8 mouse cellular contexts compared by ENCODE assay signal in the genomic region with DNA sequence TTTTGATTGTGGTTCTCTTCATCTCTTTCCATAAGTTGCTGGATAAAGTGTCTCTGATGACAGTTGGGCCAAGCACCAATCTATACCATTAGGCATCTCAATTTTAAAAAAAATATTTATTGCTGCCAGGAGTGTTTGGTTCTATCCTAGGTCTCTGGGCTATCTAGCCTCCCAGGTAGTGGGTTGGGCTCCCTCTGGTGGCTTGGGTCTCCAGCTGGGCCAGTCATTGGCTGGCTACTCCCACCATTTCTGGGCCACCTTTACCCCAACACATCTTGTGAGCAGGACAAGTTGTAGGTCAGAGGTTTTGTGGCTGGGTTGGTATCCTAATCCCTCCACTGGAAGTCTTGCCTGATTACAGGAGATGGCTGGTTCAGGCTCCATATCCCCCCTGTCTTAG. TPM values are rescaled to one million over a fixed set of nuclear protein-coding genes. Genes with fewer than 3 reads are reported as not detected.
DNase-seq lines count a peak whose midpoint lies in the region; TF ChIP-seq lines count a peak whose summit lies in the region.

No protein-coding gene starts in this region.

- peak overlapping the region; percentile 76 for H3K4me3 ChIP-seq in liver, adult 2 months (ENCODE audit: insufficient read depth, low read depth, low read length)

- no peak for TF ChIP-seq POLR2A in liver, adult 2 months (IDR thresholded peaks at IDR 0.05; ENCODE audit: extremely low read depth, insufficient read depth, low read length)

- H3K36me3 ChIP-seq in liver, adult 2 months (ENCODE audit: control insufficient read depth, insufficient read depth, low read length), result peaks cover 2% of the 10 kb centered on the region; the same call in 1 of the 2 replicates

- H3K27ac ChIP-seq in liver, adult 2 months (replicated peaks; ENCODE audit: insufficient read depth, low read depth, low read length), result peak overlapping the region; percentile 98; the same call in 1 of the 2 replicates

- H3K9ac ChIP-seq in liver, adult 2 months (ENCODE audit: low read depth, low read length), result no peak overlapping the region; the same call in 1 of the 2 replicates

- H3K27me3 ChIP-seq in liver, adult 2 months (ENCODE audit: control insufficient read depth, insufficient read depth, low read length), result no peaks in the 10 kb centered on the region

- H3K79me2 ChIP-seq in liver, adult 2 months (ENCODE audit: control insufficient read depth, insufficient read depth, low read length), result peaks cover 14% of the 10 kb centered on the region; the same call in 1 of the 2 replicates

- peak; percentile 40 for DNase-seq in adrenal gland, postnatal 14 days
- DNase-seq in adrenal gland, postnatal 4 days (ENCODE audit: low spot score in 2 of 2), result no peak
- DNase-seq in spleen, postnatal 36 days (ENCODE audit: low spot score in 2 of 2), result peak; percentile 32 to 36
- no peak for DNase-seq in spleen, postnatal 4 days (ENCODE audit: low spot score in 2 of 2)
- DNase-seq in liver, adult 2 months (ENCODE audit: extremely low read depth, low read depth, low spot score), result peak; percentile 37
- peak; percentile 66 for DNase-seq in thymus, postnatal 14 days
- no peak for DNase-seq in cerebellum, postnatal 36 days
- DNase-seq in embryo, embryonic 11 days, result no peak

- peak; percentile 72 for TF ChIP-seq CTCF in liver, adult 2 months (IDR thresholded peaks at IDR 0.05; ENCODE audit: low read depth, low read length)

- peaks cover 10% of the 10 kb centered on the region for H3K4me1 ChIP-seq in liver, adult 2 months (ENCODE audit: control insufficient read depth, insufficient read depth, low read length)

RNA-seq across cellular contexts. Expression of gene Isoc2a, which starts 1.2 kb away (rescaled TPM):
- total RNA-seq in adrenal gland, postnatal 14 days (2021), result 55.7 and 67.9 TPM in 2 replicates
- 10 to 100 TPM; 22.6 to 22.8 TPM for total RNA-seq in adrenal gland, postnatal 4 days (2021)
- total RNA-seq in liver, adult 2 months (2014; rRNA removed), result 54.3 and 63.5 TPM in 2 replicates
- polyA plus RNA-seq in liver, adult 2 months (2012; rRNA removed), result 103 and 110 TPM in 2 replicates

RNA-seq across cellular contexts. Expression of gene Isoc2b, which starts 8.1 kb away (rescaled TPM):
- 8.6 and 12.5 TPM in 2 replicates for total RNA-seq in adrenal gland, postnatal 14 days (2021)
- 10 to 100 TPM; 11.6 to 16.4 TPM for total RNA-seq in adrenal gland, postnatal 4 days (2021)
- 23.6 and 40.2 TPM in 2 replicates for total RNA-seq in liver, adult 2 months (2014; rRNA removed)
- 24.0 and 34.6 TPM in 2 replicates for polyA plus RNA-seq in liver, adult 2 months (2012; rRNA removed)

RNA-seq across cellular contexts. Expression of gene Gm36210, which starts 28.1 kb away (rescaled TPM):
- total RNA-seq in adrenal gland, postnatal 14 days (2021), result 0.26 TPM in 1 of 2 replicates, not detected in the other
- total RNA-seq in adrenal gland, postnatal 4 days (2021), result under 1 TPM in 1 of 2 experiments, not detected in 1; 0.39 TPM
- total RNA-seq in liver, adult 2 months (2014; rRNA removed), result not detected in 2 replicates
- polyA plus RNA-seq in liver, adult 2 months (2012; rRNA removed), result 0.13 TPM in 1 of 2 replicates, not detected in the other

RNA-seq across cellular contexts. Expression of gene Shisa7, which starts 33.7 kb away (rescaled TPM):
- 2.2 and 2.9 TPM in 2 replicates for total RNA-seq in adrenal gland, postnatal 14 days (2021)
- 1 to 10 TPM; 4.4 to 6.1 TPM for total RNA-seq in adrenal gland, postnatal 4 days (2021)
- under 0.01 TPM in 1 of 2 replicates, not detected in the other for total RNA-seq in liver, adult 2 months (2014; rRNA removed)
- polyA plus RNA-seq in liver, adult 2 months (2012; rRNA removed), result 0.02 and 0.12 TPM in 2 replicates

RNA-seq across cellular contexts. Expression of gene Zfp628, which starts 36.8 kb away (rescaled TPM):
- 13.7 and 16.2 TPM in 2 replicates for total RNA-seq in adrenal gland, postnatal 14 days (2021)
- 10 to 100 TPM; 24.4 to 26.9 TPM for total RNA-seq in adrenal gland, postnatal 4 days (2021)
- 0.55 and 0.74 TPM in 2 replicates for total RNA-seq in liver, adult 2 months (2014; rRNA removed)
- polyA plus RNA-seq in liver, adult 2 months (2012; rRNA removed), result 6.2 and 8.3 TPM in 2 replicates

Comparison
In these comparisons a context has a peak if more than half of its experiments do, and no peak if none do; other contexts are left out.
1. DNase-seq: peak in adrenal gland, postnatal 14 days (single experiment), spleen, postnatal 36 days (2 of 2), liver, adult 2 months (single experiment) and thymus, postnatal 14 days (single experiment); none in adrenal gland, postnatal 4 days (0 of 2), spleen, postnatal 4 days (0 of 2), cerebellum, postnatal 36 days (0 of 2) and embryo, embryonic 11 days (single experiment).